Mouse (Mus musculus): ENCODE results near the gene Uqcr11. TPM values are rescaled to one million over a fixed set of nuclear protein-coding genes. Genes with fewer than 3 reads are reported as not detected.
A peak's percentile ranks its signal among the peaks of the same experiment; 100 is the strongest.

Uqcr11 gene
- polyA plus RNA-seq, 1 experiment from 2014 or later: 1,253 TPM

DNA sequence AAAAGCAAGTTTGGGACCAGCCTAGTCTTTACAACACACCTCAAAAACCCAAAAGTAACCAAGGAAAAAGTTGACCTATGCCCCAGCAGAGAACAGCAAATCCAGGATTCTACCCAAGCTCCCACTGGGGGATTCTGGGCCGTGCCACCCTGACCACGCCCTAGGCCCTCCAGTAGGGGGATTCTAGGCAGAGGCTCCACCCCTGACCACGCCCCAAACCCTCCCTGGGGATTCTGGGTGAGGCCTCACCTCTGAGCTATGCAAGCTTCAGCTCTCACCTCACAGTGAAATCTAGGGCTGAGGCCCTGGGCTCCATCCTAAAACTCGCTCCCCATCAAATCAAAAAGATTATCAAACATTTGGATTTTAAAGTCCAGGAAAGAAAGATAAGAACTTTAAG is 16.9 kb upstream of the Uqcr11 start:
- 48% methylated on average over 4 of the region's 4 CpGs for WGBS
- no peak for ATAC-seq (replicated peaks; ENCODE audit: low FRiP score, low read depth)

DNA sequence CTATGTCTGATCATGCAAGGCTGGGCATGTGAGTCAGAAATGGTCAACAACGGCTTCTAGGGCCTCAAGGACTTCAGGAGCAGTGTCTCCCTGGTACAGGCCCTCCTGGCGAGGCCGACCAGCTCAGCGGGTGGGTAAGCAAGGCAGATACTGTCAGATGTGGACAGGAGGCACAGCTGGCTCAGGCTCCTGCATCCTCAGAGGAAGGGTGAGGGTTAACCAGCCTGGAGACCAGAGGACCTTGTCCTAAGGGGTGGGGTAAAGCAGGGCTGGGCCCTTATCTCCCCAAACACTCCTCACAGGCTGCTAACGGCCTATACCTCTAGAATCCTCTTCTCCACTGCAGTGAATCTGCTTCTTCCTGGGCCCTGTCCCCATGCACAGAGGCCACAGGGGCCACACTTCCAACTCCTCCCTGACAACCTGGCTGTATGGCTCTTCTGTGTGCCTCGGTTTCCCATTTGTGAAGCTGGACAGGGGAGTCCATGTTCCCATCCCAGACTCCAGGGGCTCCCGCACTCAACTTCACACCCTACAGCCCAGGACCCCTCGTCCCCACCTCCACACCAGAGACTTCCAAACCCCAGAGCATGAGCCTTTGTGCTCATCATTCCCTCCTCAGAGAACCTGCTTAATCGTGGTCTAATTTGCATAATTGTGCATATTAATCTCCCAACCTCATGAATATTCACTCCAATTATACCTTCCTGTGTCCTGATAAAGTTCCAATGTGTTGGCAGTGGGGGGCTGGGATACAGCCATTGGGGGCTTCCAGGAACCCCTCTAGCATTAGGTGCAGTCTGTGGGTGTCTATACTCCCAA is 15.2 kb upstream of the Uqcr11 start:
- DNase-seq (ENCODE audit: low spot score) (no peak), ATAC-seq (replicated peaks; ENCODE audit: low FRiP score, low read depth) (no peak)
- Histone ChIP-seq H3K4me3 (replicated peaks; ENCODE audit: low read depth, low read length) (no peak overlapping the region), H3K4me2 (ENCODE audit: low read length) (no peak overlapping the region), H3K4me1 (replicated peaks; ENCODE audit: insufficient read depth, low read length) (no peaks in the 10 kb centered on the region), H3K9ac (ENCODE audit: low read depth, low read length) (no peak overlapping the region), H3K36me3 (ENCODE audit: insufficient read depth, low read length) (peaks cover 84% of the 10 kb centered on the region), H3K27me3 (ENCODE audit: insufficient read depth, low read length) (no peaks in the 10 kb centered on the region), H3K9me3 (replicated peaks; ENCODE audit: low read length) (no peaks in the 10 kb centered on the region), H3K27ac (no peak overlapping the region)
- TF ChIP-seq CTCF (IDR thresholded peaks at IDR 0.05; ENCODE audit: low read depth): no peak
- 87% methylated on average over 9 of the region's 9 CpGs for WGBS

More for the DNA sequence above, 16.9 kb upstream of the Uqcr11 start:
- Histone ChIP-seq H3K36me3 (ENCODE audit: insufficient read depth, low read length) (peaks cover 83% of the 10 kb centered on the region), H3K4me3 (replicated peaks; ENCODE audit: low read depth, low read length) (no peak overlapping the region), H3K4me2 (ENCODE audit: low read length) (no peak overlapping the region), H3K27ac (no peak overlapping the region), H3K9me3 (replicated peaks; ENCODE audit: low read length) (no peaks in the 10 kb centered on the region), H3K27me3 (ENCODE audit: insufficient read depth, low read length) (no peaks in the 10 kb centered on the region), H3K9ac (ENCODE audit: low read depth, low read length) (no peak overlapping the region), H3K4me1 (replicated peaks; ENCODE audit: insufficient read depth, low read length) (no peaks in the 10 kb centered on the region)
- no peak for TF ChIP-seq CTCF (IDR thresholded peaks at IDR 0.05; ENCODE audit: low read depth)
- peak; percentile 40 for DNase-seq (ENCODE audit: low spot score)

DNA sequence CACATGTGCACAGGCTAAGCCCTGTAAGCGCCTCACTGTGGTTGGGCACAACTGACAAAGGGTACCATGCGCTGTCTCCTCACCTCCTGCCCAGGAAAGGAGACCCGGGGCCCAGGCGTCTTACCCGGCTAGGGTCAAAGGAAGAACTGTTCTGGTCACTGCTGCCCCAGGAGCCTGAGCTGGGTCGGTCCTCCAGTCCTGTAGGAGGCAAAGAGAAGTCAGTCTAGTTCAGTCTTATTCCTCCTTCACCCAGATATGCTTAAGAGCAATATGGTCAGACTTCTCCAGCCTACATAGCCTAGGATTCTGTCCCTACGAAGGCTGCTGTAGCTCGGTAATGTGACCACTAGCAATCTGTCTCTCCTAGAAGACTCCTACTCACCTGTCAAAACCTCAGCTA is 14.6 kb upstream of the Uqcr11 start:
- Histone ChIP-seq H3K4me3 (replicated peaks; ENCODE audit: low read depth, low read length) (no peak overlapping the region), H3K27me3 (ENCODE audit: insufficient read depth, low read length) (no peaks in the 10 kb centered on the region), H3K36me3 (ENCODE audit: insufficient read depth, low read length) (peaks cover 84% of the 10 kb centered on the region), H3K27ac (no peak overlapping the region), H3K9ac (ENCODE audit: low read depth, low read length) (no peak overlapping the region), H3K4me2 (ENCODE audit: low read length) (no peak overlapping the region), H3K4me1 (replicated peaks; ENCODE audit: insufficient read depth, low read length) (no peaks in the 10 kb centered on the region), H3K9me3 (replicated peaks; ENCODE audit: low read length) (no peaks in the 10 kb centered on the region)
- no peak for TF ChIP-seq CTCF (IDR thresholded peaks at IDR 0.05; ENCODE audit: low read depth)
- WGBS: 91% methylated on average over 8 of the region's 8 CpGs
- DNase-seq (ENCODE audit: low spot score) (no peak), ATAC-seq (replicated peaks; ENCODE audit: low FRiP score, low read depth) (no peak)

DNA sequence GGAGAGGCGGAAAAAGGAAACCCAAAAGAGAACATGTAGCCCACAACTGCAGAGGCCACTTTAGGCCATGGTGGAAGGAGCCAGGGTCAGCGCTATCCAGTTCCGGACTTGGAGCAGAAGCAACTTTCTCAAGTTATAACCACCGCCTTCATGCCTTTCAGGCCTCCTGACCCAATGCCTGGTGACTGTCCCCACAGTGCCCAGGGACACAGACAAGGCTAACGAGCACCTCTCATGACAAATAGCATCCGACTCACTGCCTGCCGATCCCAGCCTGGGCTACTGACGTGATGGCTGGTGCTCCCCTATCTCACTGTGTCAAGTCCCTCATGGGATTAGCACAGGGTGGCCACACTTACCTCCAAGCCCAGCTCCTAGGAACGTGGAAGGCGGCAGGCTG is 14.1 kb upstream of the Uqcr11 start:
- 90% methylated on average over 10 of the region's 10 CpGs for WGBS

DNA sequence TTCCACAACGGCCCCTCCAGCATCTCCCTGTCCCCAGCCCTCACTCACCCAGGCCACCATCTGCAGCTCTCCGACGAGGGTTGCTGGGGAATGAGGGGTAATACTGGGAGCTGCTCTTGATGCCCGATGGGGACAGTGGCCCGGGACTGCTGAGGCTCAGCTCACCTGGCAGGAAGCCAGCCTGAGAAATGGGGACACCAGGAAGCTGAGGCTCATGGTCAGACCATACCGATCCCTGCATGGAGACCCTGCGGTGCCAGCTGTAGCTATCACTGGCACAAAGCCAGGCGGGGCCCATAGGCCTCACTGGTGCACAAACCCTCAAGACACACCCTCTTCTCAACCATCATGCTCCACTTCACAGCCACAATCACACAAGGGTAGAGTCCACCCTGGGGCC is 12.8 kb upstream of the Uqcr11 start:
- TF ChIP-seq CTCF (IDR thresholded peaks at IDR 0.05; ENCODE audit: low read depth): no peak
- no peaks in the 10 kb centered on the region for H3K4me1 ChIP-seq (replicated peaks; ENCODE audit: insufficient read depth, low read length)
- H3K9me3 ChIP-seq (replicated peaks; ENCODE audit: low read length): no peaks in the 10 kb centered on the region
- H3K27ac ChIP-seq: no peak overlapping the region
- H3K27me3 ChIP-seq (ENCODE audit: insufficient read depth, low read length): no peaks in the 10 kb centered on the region
- no peak for DNase-seq (ENCODE audit: low spot score)
- ATAC-seq (replicated peaks; ENCODE audit: low FRiP score, low read depth): no peak
- H3K9ac ChIP-seq (ENCODE audit: low read depth, low read length): no peak overlapping the region
- H3K4me2 ChIP-seq (ENCODE audit: low read length): no peak overlapping the region
- peaks cover 84% of the 10 kb centered on the region for H3K36me3 ChIP-seq (ENCODE audit: insufficient read depth, low read length)
- 83% methylated on average over 8 of the region's 8 CpGs for WGBS
- H3K4me3 ChIP-seq (replicated peaks; ENCODE audit: low read depth, low read length): no peak overlapping the region

More for the DNA sequence above, 14.1 kb upstream of the Uqcr11 start:
- H3K27me3 ChIP-seq (ENCODE audit: insufficient read depth, low read length): no peaks in the 10 kb centered on the region
- H3K36me3 ChIP-seq (ENCODE audit: insufficient read depth, low read length): peaks cover 84% of the 10 kb centered on the region
- no peak for DNase-seq (ENCODE audit: low spot score)
- no peak overlapping the region for H3K4me2 ChIP-seq (ENCODE audit: low read length)
- H3K4me3 ChIP-seq (replicated peaks; ENCODE audit: low read depth, low read length): no peak overlapping the region
- no peaks in the 10 kb centered on the region for H3K9me3 ChIP-seq (replicated peaks; ENCODE audit: low read length)
- no peaks in the 10 kb centered on the region for H3K4me1 ChIP-seq (replicated peaks; ENCODE audit: insufficient read depth, low read length)
- TF ChIP-seq CTCF (IDR thresholded peaks at IDR 0.05; ENCODE audit: low read depth): no peak
- no peak overlapping the region for H3K27ac ChIP-seq
- no peak for ATAC-seq (replicated peaks; ENCODE audit: low FRiP score, low read depth)
- H3K9ac ChIP-seq (ENCODE audit: low read depth, low read length): no peak overlapping the region

DNA sequence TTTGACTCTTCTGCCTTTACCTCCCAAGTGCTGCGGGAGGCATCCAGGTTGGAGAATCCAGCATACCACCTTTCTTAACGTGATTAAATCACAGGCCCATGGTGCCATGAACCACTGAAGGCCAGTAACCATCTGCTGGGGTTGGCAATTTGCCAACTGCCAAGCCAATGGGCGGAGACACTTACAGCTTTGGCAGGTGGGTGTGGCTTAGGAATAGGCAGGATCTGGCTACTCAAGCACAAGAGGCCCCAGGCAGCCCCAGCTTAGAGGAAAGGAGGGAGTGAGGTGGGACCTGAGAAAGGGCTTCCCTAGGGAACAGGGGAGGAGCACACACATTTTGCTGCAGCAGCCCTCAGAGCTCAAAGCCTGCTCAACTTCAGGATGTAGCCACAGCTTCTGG is 11.7 kb upstream of the Uqcr11 start:
- WGBS: 57% methylated on average over 3 of the region's 3 CpGs
- no peak overlapping the region for H3K4me2 ChIP-seq (ENCODE audit: low read length)
- DNase-seq (ENCODE audit: low spot score) (no peak), ATAC-seq (replicated peaks; ENCODE audit: low FRiP score, low read depth) (no peak)
- no peak overlapping the region for H3K4me3 ChIP-seq (replicated peaks; ENCODE audit: low read depth, low read length)
- no peaks in the 10 kb centered on the region for H3K27me3 ChIP-seq (ENCODE audit: insufficient read depth, low read length)
- H3K27ac ChIP-seq: no peak overlapping the region
- H3K36me3 ChIP-seq (ENCODE audit: insufficient read depth, low read length): peaks cover 92% of the 10 kb centered on the region
- TF ChIP-seq CTCF (IDR thresholded peaks at IDR 0.05; ENCODE audit: low read depth): no peak
- H3K9me3 ChIP-seq (replicated peaks; ENCODE audit: low read length): no peaks in the 10 kb centered on the region
- H3K4me1 ChIP-seq (replicated peaks; ENCODE audit: insufficient read depth, low read length): no peaks in the 10 kb centered on the region
- no peak overlapping the region for H3K9ac ChIP-seq (ENCODE audit: low read depth, low read length)
